Mouse (Mus musculus) thymus, postnatal 0 days (tissue): ENCODE measurements around the gene Rtl8b. TPM values are rescaled to one million over a fixed set of nuclear protein-coding genes. Genes with fewer than 3 reads are reported as not detected.
A peak's percentile ranks its signal among the peaks of the same experiment; 100 is the strongest.
"Not testable (repeated sequence)": the region's sequence is repeated elsewhere in the genome, so short reads cannot be mapped to it uniquely, and the experiment has no call there.

Experiments
- DNase-seq: peaks from one replicate; pipeline ENCODE4 v3.0.0-alpha.2; 2015; ENCODE audit warnings: low spot score
- polyA plus RNA-seq: library from polyadenylated mRNA; unstranded; fragments of >200 nt; fragmentation: Nextera tagmentation; extraction: Ambion mirVana; gene quantifications from 2 replicates; pipeline ENCODE4 v1.2.1, GENCODE M21; 2015

Gene Rtl8b
- 39.8 and 41.2 TPM in 2 replicates for polyA plus RNA-seq

GRCm38 (mm10) chrX:53670294-53670693, at the start of gene Rtl8b:
Gene Rtl8b, minus strand, starts transcription at chrX:53670408.
- DNase-seq: peak; percentile 78

GRCm38 (mm10) chrX:53716323-53717182, 46.3 kb upstream of the Rtl8b start:
- DNase-seq: no peak

GRCm38 (mm10) chrX:53715942-53716322, 45.7 kb upstream of the Rtl8b start:
- no peak for DNase-seq

GRCm38 (mm10) chrX:53702673-53703072, 32.5 kb upstream of the Rtl8b start:
- DNase-seq: no peak

DNA sequence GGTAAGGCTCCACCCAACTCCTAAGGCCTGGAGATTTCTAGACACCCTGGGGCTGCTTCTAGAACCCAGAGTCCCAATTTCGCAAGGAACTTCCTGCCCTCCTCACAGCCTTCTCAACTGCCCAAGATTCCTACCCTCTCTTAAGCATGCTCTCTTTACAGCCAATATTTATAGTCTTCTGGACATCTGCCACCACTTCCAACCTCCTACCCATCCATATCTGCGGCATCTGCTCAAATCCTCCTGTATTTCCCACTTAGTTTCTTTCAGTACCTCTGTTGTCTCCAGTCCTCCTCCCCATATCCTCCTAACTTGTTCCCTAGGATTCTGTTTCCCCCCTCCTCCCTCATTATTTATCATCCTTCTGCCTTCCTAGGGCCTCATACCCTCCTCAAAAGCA, 29.0 kb upstream of the Rtl8b start:
- no peak for DNase-seq

DNA sequence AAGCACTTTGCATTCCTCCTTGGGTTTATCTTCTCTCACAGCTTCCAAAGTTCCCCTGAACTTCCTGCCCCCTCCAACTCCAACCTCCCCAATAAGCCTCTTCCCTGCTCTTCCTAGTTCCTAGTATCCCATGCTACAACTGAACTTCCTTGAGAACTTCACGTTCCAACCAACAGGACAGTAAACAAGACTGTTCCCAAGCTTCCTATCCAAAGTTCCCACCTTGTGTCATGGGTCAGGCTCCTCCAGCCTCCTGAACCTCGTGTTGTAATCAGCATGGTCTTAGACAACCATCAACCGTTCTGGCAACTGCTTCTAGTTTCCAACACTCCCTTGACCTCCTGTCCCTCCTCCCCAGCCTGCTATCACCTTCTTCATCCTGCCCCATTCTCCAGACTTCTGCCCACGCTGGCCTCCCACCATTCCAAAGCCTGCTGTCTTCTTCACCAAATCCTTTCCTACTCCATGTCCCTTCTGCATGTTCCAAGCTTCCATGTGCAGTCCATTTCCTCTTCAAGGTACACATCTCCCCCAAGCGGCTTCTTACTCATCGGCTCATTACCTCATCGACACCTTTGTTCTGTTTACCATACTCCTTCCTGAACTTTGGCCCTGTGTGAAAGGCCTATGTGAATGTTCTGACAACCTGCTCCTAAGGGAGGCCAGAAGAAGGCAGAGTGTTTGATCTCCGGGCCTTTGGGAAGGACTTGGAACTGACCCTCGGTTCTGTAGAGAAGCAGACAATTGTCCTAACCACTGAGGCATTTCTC, 24.0 kb upstream of the Rtl8b start:
- DNase-seq: no peak

GRCm38 (mm10) chrX:53693141-53693540, 22.9 kb upstream of the Rtl8b start:
- DNase-seq: no peak

GRCm38 (mm10) chrX:53692065-53692464, 21.9 kb upstream of the Rtl8b start:
- DNase-seq: no peak

- DNase-seq: not testable (repeated sequence)
These were observed 14.5 kb upstream of the Rtl8b start for GRCm38 (mm10) chrX:53684676-53685075.

GRCm38 (mm10) chrX:53682650-53683049, 12.4 kb upstream of the Rtl8b start:
- not testable (repeated sequence) for DNase-seq

GRCm38 (mm10) chrX:53676943-53677342, 6.7 kb upstream of the Rtl8b start:
- peak; percentile 24 for DNase-seq

GRCm38 (mm10) chrX:53670696-53671095, 488 bp upstream of the Rtl8b start:
- DNase-seq: not testable (repeated sequence)

GRCm38 (mm10) chrX:53669557-53670270, 494 bp downstream of the Rtl8b start:
- not testable (repeated sequence) for DNase-seq

DNA sequence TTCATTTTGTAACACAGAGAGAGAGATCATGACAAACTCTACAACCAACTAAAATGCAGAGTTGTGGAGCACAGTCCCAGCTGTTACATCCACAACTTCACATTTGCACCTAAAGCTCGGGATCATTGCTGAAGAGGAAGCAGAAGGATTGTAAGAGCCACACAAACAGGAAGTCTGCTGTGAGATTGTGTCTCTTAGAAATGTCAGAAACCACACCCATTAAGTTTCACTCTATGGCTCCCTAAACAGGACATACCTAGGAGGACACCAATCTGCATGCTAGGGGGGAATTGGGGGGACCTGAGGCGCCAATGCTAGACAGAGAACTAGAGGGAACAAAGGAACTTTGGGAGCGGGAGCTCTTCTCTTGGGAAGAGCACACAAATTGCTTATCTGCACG, 17.3 kb downstream of the Rtl8b start:
- DNase-seq: not testable (repeated sequence)

DNA sequence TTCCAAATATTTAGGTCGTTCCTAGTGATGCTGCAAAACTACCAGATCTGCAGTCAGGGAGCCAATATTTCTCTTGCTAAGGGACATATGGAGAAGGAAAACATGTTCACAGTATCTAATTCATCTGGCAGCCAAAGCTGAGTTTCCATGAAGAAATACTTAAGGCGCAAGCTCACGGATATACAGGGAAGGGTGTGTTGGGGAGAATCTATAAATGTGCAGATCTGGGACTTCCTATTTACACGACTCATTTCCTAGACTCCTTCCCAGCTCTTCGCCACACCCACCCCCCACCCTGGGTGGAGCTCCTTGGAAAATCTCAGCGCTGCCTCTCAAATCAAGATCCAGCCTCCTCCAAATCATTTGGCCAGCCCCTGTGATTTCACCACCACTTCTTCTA, 24.3 kb downstream of the Rtl8b start:
- no peak for DNase-seq

DNA sequence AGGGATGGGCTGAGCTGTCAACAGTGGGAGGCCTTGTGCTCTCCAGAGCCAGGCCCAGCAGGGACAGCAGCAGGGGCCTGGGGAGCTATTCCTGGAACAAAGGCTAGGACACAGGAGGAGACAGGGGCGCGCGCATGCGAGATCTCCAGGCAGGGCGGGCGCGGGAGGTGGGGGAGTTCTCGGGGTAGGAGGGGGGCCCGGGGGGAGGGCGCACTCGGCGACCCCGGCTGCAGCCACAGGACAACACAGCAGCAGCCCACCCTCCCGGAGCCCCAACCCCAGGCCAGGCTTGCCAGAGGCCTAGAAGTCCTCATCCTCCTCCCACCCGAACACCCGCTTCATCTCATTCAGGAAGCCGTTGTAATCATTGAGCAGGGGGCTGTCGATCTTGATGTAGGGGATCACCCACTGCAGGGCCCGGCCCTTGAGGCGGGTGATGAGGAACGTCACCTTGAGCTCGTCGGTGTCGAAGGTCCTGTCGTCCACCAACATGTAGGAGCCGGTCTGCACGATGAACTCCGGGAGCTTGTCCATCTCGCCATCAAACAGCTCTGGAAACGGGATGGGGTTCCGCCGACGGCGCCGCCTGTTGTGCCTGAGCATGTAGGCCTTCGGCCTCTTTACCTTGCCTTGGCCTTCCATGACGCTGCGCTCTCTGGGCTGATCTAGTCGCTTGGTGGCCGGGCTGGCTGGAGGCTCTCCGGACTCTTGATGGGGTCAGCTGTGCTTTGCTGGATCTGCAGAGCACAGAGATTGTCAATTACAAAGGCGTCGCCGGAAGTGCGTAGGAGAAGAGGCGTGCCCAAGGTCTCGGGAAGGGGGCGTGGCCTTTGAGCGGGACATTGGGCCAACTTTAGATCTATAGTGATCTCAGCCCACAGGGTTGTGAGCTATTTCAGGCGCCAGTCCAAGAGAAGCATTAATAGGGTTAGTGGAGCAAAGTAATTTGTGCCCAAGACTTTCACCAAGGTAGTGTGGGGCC, 26.9 kb downstream of the Rtl8b start, which contains the start of gene Rtl8a:
Gene Rtl8a, minus strand, starts transcription at position 703 of the 982 bp plus-strand sequence.
- peak; percentile 56 for DNase-seq

- not testable (repeated sequence) for DNase-seq
These were observed 27.6 kb downstream of the Rtl8b start for GRCm38 (mm10) chrX:53642604-53642979.

DNA sequence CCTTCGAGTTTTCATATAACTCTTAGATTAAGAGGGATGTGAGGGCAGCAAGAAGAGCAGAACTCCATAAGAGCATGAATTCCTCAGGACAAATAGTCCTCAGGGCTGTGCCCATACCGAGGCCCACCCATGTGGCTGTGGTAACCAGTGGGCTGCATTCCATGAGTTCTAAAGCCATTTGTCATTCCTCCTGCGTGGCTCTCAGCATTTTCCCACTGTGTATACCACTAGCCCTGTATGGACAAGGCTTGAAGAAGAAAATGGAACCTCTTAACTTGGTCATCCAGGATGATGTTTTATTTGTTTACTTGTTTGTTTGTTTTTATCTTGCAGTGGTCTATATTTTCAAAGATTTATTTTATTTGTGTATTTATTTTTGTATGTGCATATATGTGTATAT, 32.1 kb downstream of the Rtl8b start:
- DNase-seq: not testable (repeated sequence)
